Mouse (Mus musculus) urinary bladder, postnatal 10 days (tissue): Measurements from ENCODE around the gene Camta1.

Source experiments
- DNase-seq: peaks from one replicate; pipeline ENCODE4 v3.0.0; 2022; ENCODE audit warnings: low spot score

Camta1 gene

GRCm38 (mm10) chr4:151738875-151739274 is 122.8 kb downstream of the Camta1 start:
- no peak for DNase-seq

GRCm38 (mm10) chr4:151738280-151738679 is 123.4 kb downstream of the Camta1 start:
- DNase-seq, result no peak

- no peak for DNase-seq
These were observed 129.0 kb downstream of the Camta1 start for GRCm38 (mm10) chr4:151732668-151733067.

GRCm38 (mm10) chr4:151730037-151730759 is 131.5 kb downstream of the Camta1 start:
- no peak for DNase-seq

- no peak for DNase-seq
These were observed 132.6 kb downstream of the Camta1 start for GRCm38 (mm10) chr4:151729116-151729515.

- DNase-seq, result no peak
These were observed 133.1 kb downstream of the Camta1 start for GRCm38 (mm10) chr4:151728391-151729065.

GRCm38 (mm10) chr4:151726396-151726795 is 135.3 kb downstream of the Camta1 start:
- no peak for DNase-seq

GRCm38 (mm10) chr4:151724897-151725296 is 136.8 kb downstream of the Camta1 start:
- no peak for DNase-seq

GRCm38 (mm10) chr4:151720722-151721467 is 140.8 kb downstream of the Camta1 start:
- no peak for DNase-seq

GRCm38 (mm10) chr4:151718866-151719475 is 142.7 kb downstream of the Camta1 start:
- DNase-seq, result no peak

- DNase-seq, result no peak
These were observed 143.8 kb downstream of the Camta1 start for GRCm38 (mm10) chr4:151717864-151718263.

GRCm38 (mm10) chr4:151713714-151714113 is 148.0 kb downstream of the Camta1 start:
- DNase-seq, result no peak

GRCm38 (mm10) chr4:151711406-151711805 is 150.3 kb downstream of the Camta1 start:
- DNase-seq, result no peak

GRCm38 (mm10) chr4:151710522-151710921 is 151.2 kb downstream of the Camta1 start:
- DNase-seq, result no peak

- no peak for DNase-seq
These were observed 152.4 kb downstream of the Camta1 start for GRCm38 (mm10) chr4:151709269-151709668.

- no peak for DNase-seq
These were observed 158.5 kb downstream of the Camta1 start for GRCm38 (mm10) chr4:151703069-151703735.

GRCm38 (mm10) chr4:151702463-151702862 is 159.2 kb downstream of the Camta1 start:
- no peak for DNase-seq

GRCm38 (mm10) chr4:151695984-151696383 is 165.7 kb downstream of the Camta1 start:
- no peak for DNase-seq

- no peak for DNase-seq
These were observed 167.1 kb downstream of the Camta1 start for GRCm38 (mm10) chr4:151694531-151694930.

- DNase-seq, result no peak
These were observed 167.6 kb downstream of the Camta1 start for GRCm38 (mm10) chr4:151694047-151694446.

- no peak for DNase-seq
These were observed 171.6 kb downstream of the Camta1 start for GRCm38 (mm10) chr4:151690041-151690440.

GRCm38 (mm10) chr4:151688206-151688605 is 173.5 kb downstream of the Camta1 start:
- no peak for DNase-seq
